Mouse (Mus musculus) heart, postnatal 0 days (tissue): ENCODE results near the gene Lrrc39. TPM values are rescaled to one million over a fixed set of nuclear protein-coding genes. Genes with fewer than 3 reads are reported as not detected.
A peak's percentile ranks its signal among the peaks of the same experiment; 100 is the strongest.

Experiments used
- ATAC-seq: fragments of 200-750 bp; cut with Nextera tagmentation; 2 replicates; pipeline ENCODE4 v1.8.0; 2017; ENCODE audit warnings: low read depth, moderate number of reproducible peaks, moderate library complexity; ENCODE audit not compliant: insufficient read depth
- DNase-seq: peaks from one replicate; pipeline ENCODE4 v3.0.0-alpha.2; 2016; ENCODE audit warnings: low spot score
- H3K27ac ChIP-seq: fragments of 300-500 bp; sonication (generic); 2 replicates; pipeline ENCODE4 v1.5.1; 2014; ENCODE audit warnings: low read depth, mild to moderate bottlenecking
- H3K27me3 ChIP-seq: fragments of 300-500 bp; sonication (generic); 2 replicates; pipeline ENCODE4 v1.6.1; 2014; ENCODE audit warnings: low read length, mixed read lengths; ENCODE audit not compliant: control insufficient read depth, insufficient read depth
- H3K36me3 ChIP-seq: fragments of 300-500 bp; sonication (generic); replicated peaks from 2 replicates; pipeline ENCODE4 v1.6.1; 2014; ENCODE audit warnings: low read length, mixed read lengths; ENCODE audit not compliant: control insufficient read depth, insufficient read depth
- H3K4me1 ChIP-seq: fragments of 300-500 bp; sonication (generic); 2 replicates; pipeline ENCODE4 v1.6.1; 2014; ENCODE audit warnings: antibody characterized with exemption; ENCODE audit not compliant: control insufficient read depth, insufficient read depth
- H3K4me2 ChIP-seq: fragments of 300-500 bp; sonication (generic); 2 replicates; pipeline ENCODE4 v1.6.1; 2014; ENCODE audit warnings: low read depth, mild to moderate bottlenecking, low read length, moderate library complexity
- H3K4me3 ChIP-seq: fragments of 300-500 bp; sonication (generic); 2 replicates; pipeline ENCODE4 v1.5.1; 2014; ENCODE audit warnings: low read depth, low read length
- H3K9ac ChIP-seq: fragments of 300-500 bp; sonication (generic); replicated peaks from 2 replicates; pipeline ENCODE4 v1.6.1; 2014; ENCODE audit warnings: low read depth, low read length, mixed read lengths
- H3K9me3 ChIP-seq: fragments of 300-500 bp; sonication (generic); replicated peaks from 2 replicates; pipeline ENCODE4 v1.6.1; 2016; ENCODE audit warnings: low read length; ENCODE audit not compliant: control insufficient read depth
- CTCF ChIP-seq: IDR thresholded peaks from 2 replicates; pipeline ENCODE4 v1.5.1; 2016; ENCODE audit warnings: antibody characterized with exemption, control low read depth, low read depth
- EP300 ChIP-seq: IDR thresholded peaks from 2 replicates; pipeline ENCODE4 v1.6.1; 2016; ENCODE audit warnings: antibody characterized with exemption, low read depth
- WGBS: fragments of 180-500 bp; shearing (Covaris S2); extraction: QIAGEN DNeasy Blood & Tissue Kit; methylation state at CpG from one replicate; pipeline ENCODE4 v1.1.7; 2014; 5-methylcytosine and 5-hydroxymethylcytosine counted together
- polyA plus RNA-seq: library from polyadenylated mRNA; unstranded; fragments of >200 nt; fragmentation: Nextera tagmentation; extraction: Ambion mirVana; gene quantifications from 2 replicates; pipeline ENCODE4 v1.2.1, GENCODE M21; 2015
- total RNA-seq: library from RNA; depleted of rRNA; stranded (reverse); fragments of >200 nt; gene quantifications from 2 replicates; pipeline ENCODE4 v1.2.3, GENCODE M21; 2014; ENCODE audit warnings: low replicate concordance; rRNA removed

The Lrrc39 gene
- total RNA-seq (34.6 and 52.8 TPM in 2 replicates), polyA plus RNA-seq (75.9 and 77.7 TPM in 2 replicates)

- H3K4me3 ChIP-seq, result peak within 1 kb of the TSS; percentile 56
- H3K27ac ChIP-seq, result peak within 1 kb of the TSS; percentile 96
- H3K27me3 ChIP-seq, result no peaks in the 10 kb centered on the region
- 10% methylated on average over 7 of the region's 7 CpGs for WGBS
- ATAC-seq (peak; percentile 92), DNase-seq (peak; percentile 90)
- H3K4me2 ChIP-seq, result peak within 1 kb of the TSS; percentile 57
- peak within 1 kb of the TSS; percentile 66 for H3K9ac ChIP-seq
- H3K4me1 ChIP-seq, result peaks cover 15% of the 10 kb centered on the region; the same call in 1 of the 2 replicates
- TF ChIP-seq CTCF, result no peak
- TF ChIP-seq EP300, result no peak
- peaks cover 6% of the 10 kb centered on the region; the same call in 1 of the 2 replicates for H3K9me3 ChIP-seq
- H3K36me3 ChIP-seq, result peaks cover 21% of the 10 kb centered on the region
Observed at GRCm38 (mm10) chr3:116562408-116563094, at the start of gene Lrrc39. TSS of gene Lrrc39 (plus strand) at chr3:116562973.

GRCm38 (mm10) chr3:116520141-116520761 lies 42.5 kb upstream of the Lrrc39 start:
- ATAC-seq, result peak; percentile 41; the same call in 1 of the 2 replicates
- H3K4me1 ChIP-seq, result peaks cover 19% of the 10 kb centered on the region
- TF ChIP-seq CTCF, result no peak
- TF ChIP-seq EP300, result no peak
- no peak overlapping the region for H3K4me2 ChIP-seq
- WGBS, result 69% methylated on average over 12 of the region's 12 CpGs
- H3K9me3 ChIP-seq, result no peaks in the 10 kb centered on the region
- H3K27ac ChIP-seq, result peak overlapping the region; percentile 49
- DNase-seq, result peak; percentile 45
- peaks cover 24% of the 10 kb centered on the region; the same call in 1 of the 2 replicates for H3K36me3 ChIP-seq
- no peak overlapping the region for H3K9ac ChIP-seq
- H3K4me3 ChIP-seq, result no peak overlapping the region
- H3K27me3 ChIP-seq, result no peaks in the 10 kb centered on the region

- WGBS, result 45% methylated on average over 5 of the region's 5 CpGs
- no peak for TF ChIP-seq CTCF
- TF ChIP-seq EP300, result no peak
- H3K9me3 ChIP-seq, result no peaks in the 10 kb centered on the region
- H3K36me3 ChIP-seq, result peaks cover 25% of the 10 kb centered on the region
- H3K4me1 ChIP-seq, result peaks cover 8% of the 10 kb centered on the region; the same call in 1 of the 2 replicates
- H3K27me3 ChIP-seq, result no peaks in the 10 kb centered on the region
- H3K4me3 ChIP-seq, result no peak overlapping the region
- H3K4me2 ChIP-seq, result no peak overlapping the region
- no peak overlapping the region for H3K9ac ChIP-seq
- DNase-seq (no peak), ATAC-seq (peak; percentile 62)
- peak overlapping the region; percentile 55 for H3K27ac ChIP-seq
Observed at GRCm38 (mm10) chr3:116529741-116530140, 33.0 kb upstream of the Lrrc39 start.

GRCm38 (mm10) chr3:116530826-116531225 lies 31.9 kb upstream of the Lrrc39 start:
- ATAC-seq, result no peak
- H3K27me3 ChIP-seq, result no peaks in the 10 kb centered on the region
- H3K4me1 ChIP-seq, result peaks cover 8% of the 10 kb centered on the region; the same call in 1 of the 2 replicates
- no peak for DNase-seq
- H3K4me2 ChIP-seq, result no peak overlapping the region
- 49% methylated on average over 4 of the region's 4 CpGs for WGBS
- no peak overlapping the region for H3K9ac ChIP-seq
- TF ChIP-seq EP300, result no peak
- no peak for TF ChIP-seq CTCF
- H3K9me3 ChIP-seq, result no peaks in the 10 kb centered on the region
- H3K27ac ChIP-seq, result no peak overlapping the region
- no peak overlapping the region for H3K4me3 ChIP-seq
- peaks cover 32% of the 10 kb centered on the region for H3K36me3 ChIP-seq

- Histone ChIP-seq H3K9me3 (no peaks in the 10 kb centered on the region), H3K9ac (0 out of 2 replicates have a peak overlapping the region, but pooled peaks have one; percentile 8), H3K4me1 (peaks cover 8% of the 10 kb centered on the region; the same call in 1 of the 2 replicates), H3K27me3 (no peaks in the 10 kb centered on the region), H3K4me3 (no peak overlapping the region; the same call in 1 of the 2 replicates), H3K4me2 (peak overlapping the region; percentile 45), H3K27ac (peak overlapping the region; percentile 61), H3K36me3 (peaks cover 57% of the 10 kb centered on the region)
- 23% methylated on average over 16 of the region's 16 CpGs for WGBS
- ATAC-seq, result peak; percentile 91
- peak; percentile 78 for DNase-seq
- no peak for TF ChIP-seq CTCF
- peak; percentile 72; the same call in 1 of the 2 replicates for TF ChIP-seq EP300
Observed at GRCm38 (mm10) chr3:116536428-116537199, 26.2 kb upstream of the Lrrc39 start.
